Mouse (Mus musculus): ENCODE measurements around the gene Ifnar1.

DNA sequence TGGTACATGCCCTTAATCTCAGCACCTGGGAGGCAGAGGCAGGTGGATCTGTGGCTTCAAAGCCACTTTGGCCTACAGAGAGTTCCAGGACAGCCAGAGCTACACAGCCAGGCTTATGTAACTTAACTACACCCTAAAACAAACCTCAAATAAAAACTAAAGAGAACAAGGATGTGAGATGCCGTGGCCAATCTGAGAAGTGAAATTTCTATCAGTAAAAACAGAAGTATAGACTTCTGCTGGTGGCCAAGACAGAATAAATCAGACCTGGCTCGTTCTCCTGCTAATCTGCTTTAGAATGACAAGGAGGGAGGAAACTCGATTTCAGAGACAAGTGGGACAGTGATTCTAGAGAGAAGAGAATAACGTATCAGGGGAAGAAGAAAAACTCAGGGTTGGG lies 29.2 kb upstream of the Ifnar1 start:
- TF ChIP-seq POLR2A (IDR thresholded peaks at IDR 0.05; ENCODE audit: extremely low read depth, insufficient read depth, low read length) (no peak), CTCF (IDR thresholded peaks at IDR 0.05; ENCODE audit: low read depth, low read length) (no peak)

Data from liver, adult 2 months (tissue).